Mouse (Mus musculus): ENCODE data around the gene Asah2. TPM values are rescaled to one million over a fixed set of nuclear protein-coding genes. Genes with fewer than 3 reads are reported as not detected.
"Not testable (repeated sequence)": the region's sequence is repeated elsewhere in the genome, so short reads cannot be mapped to it uniquely, and the experiment has no call there.

Asah2 gene
- total RNA-seq, 2 experiments from 2014 or later: 5.4 to 7.0 TPM

- intact Hi-C loops (cut with DNase I): loop anchor here (10.0 kb wide), 1 partner anchor 129 kb away; no protein-coding TSS in a partner anchor
- no peak for DNase-seq
Observed at GRCm38 (mm10) chr19:32104217-32104616, 3.8 kb downstream of the Asah2 start.

- intact Hi-C loops (cut with DNase I): loop anchor here (10.0 kb wide), 1 partner anchor 128 kb away; no protein-coding TSS in a partner anchor
- DNase-seq: no peak
Observed at GRCm38 (mm10) chr19:32102976-32103300, 5.1 kb downstream of the Asah2 start.

GRCm38 (mm10) chr19:32102294-32102975, 5.6 kb downstream of the Asah2 start:
- DNase-seq: no peak
- intact Hi-C loops (cut with DNase I): loop anchor here (10.0 kb wide), 1 partner anchor 128 kb away; no protein-coding TSS in a partner anchor

- intact Hi-C loops (cut with DNase I): loop anchor here (5.0 kb wide), 1 partner anchor 389 kb away; the partner anchor contains the start of gene Minpp1
- no peak for DNase-seq
Observed at GRCm38 (mm10) chr19:32098582-32098981, 9.4 kb downstream of the Asah2 start.

GRCm38 (mm10) chr19:32092358-32092757, 15.7 kb downstream of the Asah2 start:
- intact Hi-C loops (cut with DNase I): no loop called here
- no peak for DNase-seq

GRCm38 (mm10) chr19:32090804-32091203, 17.2 kb downstream of the Asah2 start:
- intact Hi-C loops (cut with DNase I): no loop called here

GRCm38 (mm10) chr19:32088570-32088969, 19.4 kb downstream of the Asah2 start:
- intact Hi-C loops (cut with DNase I): no loop called here
- no peak for DNase-seq

More at GRCm38 (mm10) chr19:32090804-32091203, 17.2 kb downstream of the Asah2 start:
- no peak for DNase-seq

GRCm38 (mm10) chr19:32087736-32088470, 20.1 kb downstream of the Asah2 start:
- DNase-seq: no peak
- intact Hi-C loops (cut with DNase I): no loop called here

- not testable (repeated sequence) for DNase-seq
Observed at GRCm38 (mm10) chr19:32084813-32085212, 23.2 kb downstream of the Asah2 start.

GRCm38 (mm10) chr19:32070340-32070739, 37.7 kb downstream of the Asah2 start:
- DNase-seq: no peak
- intact Hi-C loops (cut with DNase I): no loop called here

More at GRCm38 (mm10) chr19:32084813-32085212, 23.2 kb downstream of the Asah2 start:
- intact Hi-C loops (cut with DNase I): not testable (repeated sequence)

- intact Hi-C loops (cut with DNase I): no loop called here
- no peak for DNase-seq
Observed at GRCm38 (mm10) chr19:32069598-32069997, 38.4 kb downstream of the Asah2 start.

GRCm38 (mm10) chr19:32067669-32068068, 40.3 kb downstream of the Asah2 start:
- intact Hi-C loops (cut with DNase I): no loop called here
- no peak for DNase-seq

GRCm38 (mm10) chr19:32061294-32061693, 46.7 kb downstream of the Asah2 start:
- no peak for DNase-seq

GRCm38 (mm10) chr19:32056252-32056651, 51.8 kb downstream of the Asah2 start:
- no peak for DNase-seq
- intact Hi-C loops (cut with DNase I): no loop called here

More at GRCm38 (mm10) chr19:32061294-32061693, 46.7 kb downstream of the Asah2 start:
- intact Hi-C loops (cut with DNase I): no loop called here

GRCm38 (mm10) chr19:32055725-32056124, 52.3 kb downstream of the Asah2 start:
- intact Hi-C loops (cut with DNase I): no loop called here
- no peak for DNase-seq

- DNase-seq: no peak
- intact Hi-C loops (cut with DNase I): no loop called here
Observed at GRCm38 (mm10) chr19:32051251-32051650, 56.8 kb downstream of the Asah2 start.

- intact Hi-C loops (cut with DNase I): no loop called here
- no peak for DNase-seq
Observed at GRCm38 (mm10) chr19:32032881-32033280, 75.1 kb downstream of the Asah2 start.

- intact Hi-C loops (cut with DNase I): no loop called here
- DNase-seq: no peak
Observed at GRCm38 (mm10) chr19:32030430-32030829, 77.6 kb downstream of the Asah2 start.

- no peak for DNase-seq
Observed at GRCm38 (mm10) chr19:32025443-32025842, 82.6 kb downstream of the Asah2 start.

GRCm38 (mm10) chr19:32019722-32020121, 88.3 kb downstream of the Asah2 start:
- intact Hi-C loops (cut with DNase I): no loop called here
- no peak for DNase-seq

More at GRCm38 (mm10) chr19:32025443-32025842, 82.6 kb downstream of the Asah2 start:
- intact Hi-C loops (cut with DNase I): loop anchor here (5.0 kb wide), 1 partner anchor 43 kb away; no protein-coding TSS in a partner anchor

GRCm38 (mm10) chr19:32018585-32018984, 89.4 kb downstream of the Asah2 start:
- no peak for DNase-seq
- intact Hi-C loops (cut with DNase I): no loop called here

Data from gastrocnemius, postnatal 36 days (tissue).